Mouse (Mus musculus) kidney, embryonic 15.5 days (tissue): ENCODE data around the gene Rbm3. TPM values are rescaled to one million over a fixed set of nuclear protein-coding genes. Genes with fewer than 3 reads are reported as not detected.
"Not testable (repeated sequence)": the region's sequence is repeated elsewhere in the genome, so short reads cannot be mapped to it uniquely, and the experiment has no call there.

ENCODE experiments used
- ATAC-seq: fragments of 200-750 bp; cut with Nextera tagmentation; replicated peaks from 2 replicates; pipeline ENCODE4 v1.8.0; 2017; ENCODE audit warnings: moderate TSS enrichment; ENCODE audit not compliant: low FRiP score
- H3K27ac ChIP-seq: fragments of 300-500 bp; sonication (generic); 2 replicates; pipeline ENCODE4 v1.5.1; 2015; ENCODE audit warnings: mild to moderate bottlenecking, inconsistent platforms
- H3K27me3 ChIP-seq: fragments of 300-500 bp; sonication (generic); 2 replicates; pipeline ENCODE4 v1.6.1; 2015; ENCODE audit warnings: inconsistent platforms
- H3K36me3 ChIP-seq: fragments of 300-500 bp; sonication (generic); 2 replicates; pipeline ENCODE4 v1.6.1; 2015; ENCODE audit warnings: inconsistent platforms
- H3K4me1 ChIP-seq: fragments of 300-500 bp; sonication (generic); 2 replicates; pipeline ENCODE4 v1.6.1; 2015; ENCODE audit warnings: inconsistent platforms
- H3K4me2 ChIP-seq: fragments of 300-500 bp; sonication (generic); 2 replicates; pipeline ENCODE4 v1.6.1; 2015; ENCODE audit warnings: moderate library complexity, mild to moderate bottlenecking, inconsistent platforms
- H3K4me3 ChIP-seq: fragments of 300-500 bp; sonication (generic); replicated peaks from 2 replicates; pipeline ENCODE4 v1.5.1; 2015; ENCODE audit warnings: mild to moderate bottlenecking, inconsistent platforms
- H3K9ac ChIP-seq: fragments of 300-500 bp; sonication (generic); 2 replicates; pipeline ENCODE4 v1.6.1; 2015; ENCODE audit warnings: mild to moderate bottlenecking, inconsistent platforms
- H3K9me3 ChIP-seq: fragments of 300-500 bp; sonication (generic); replicated peaks from 2 replicates; pipeline ENCODE4 v1.6.1; 2016; ENCODE audit warnings: inconsistent platforms
- WGBS: fragments of 180-500 bp; shearing (Covaris S2); methylation state at CpG from one replicate; pipeline ENCODE4 v1.1.7; 2015; ENCODE audit warnings: mixed read lengths; 5-methylcytosine and 5-hydroxymethylcytosine counted together
- polyA plus RNA-seq: library from polyadenylated mRNA; unstranded; fragments of >200 nt; fragmentation: Nextera tagmentation; extraction: Ambion mirVana; gene quantifications from 2 replicates; pipeline ENCODE4 v1.2.1, GENCODE M21; 2015

Rbm3 gene
- polyA plus RNA-seq, 1 experiment from 2014 or later: 490 TPM

DNA sequence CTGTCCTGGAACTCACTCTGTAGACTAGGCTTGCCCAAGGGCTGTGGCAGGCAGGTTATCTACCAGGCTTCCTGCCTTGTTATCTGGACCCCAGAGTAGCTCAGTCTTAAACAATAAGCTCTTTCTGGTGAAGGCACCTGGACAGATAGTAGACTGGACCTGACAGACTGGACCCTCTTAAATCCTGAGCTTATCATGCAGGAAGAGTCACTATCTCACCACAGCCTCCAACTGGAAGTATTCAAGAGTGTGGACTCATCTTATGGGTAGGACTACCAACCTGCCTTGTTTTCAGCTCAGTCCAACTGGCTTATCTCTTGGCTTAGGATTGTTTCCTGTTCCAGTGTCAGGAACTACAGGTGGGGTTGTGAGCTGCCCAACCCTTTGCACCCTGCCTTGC, 28.4 kb downstream of the Rbm3 start:
- Histone ChIP-seq H3K27ac (no peak overlapping the region), H3K4me1 (no peaks in the 10 kb centered on the region), H3K9me3 (no peaks in the 10 kb centered on the region), H3K36me3 (no peaks in the 10 kb centered on the region), H3K4me3 (no peak overlapping the region), H3K27me3 (no peaks in the 10 kb centered on the region), H3K9ac (no peak overlapping the region), H3K4me2 (no peak overlapping the region)
- no peak for ATAC-seq

DNA sequence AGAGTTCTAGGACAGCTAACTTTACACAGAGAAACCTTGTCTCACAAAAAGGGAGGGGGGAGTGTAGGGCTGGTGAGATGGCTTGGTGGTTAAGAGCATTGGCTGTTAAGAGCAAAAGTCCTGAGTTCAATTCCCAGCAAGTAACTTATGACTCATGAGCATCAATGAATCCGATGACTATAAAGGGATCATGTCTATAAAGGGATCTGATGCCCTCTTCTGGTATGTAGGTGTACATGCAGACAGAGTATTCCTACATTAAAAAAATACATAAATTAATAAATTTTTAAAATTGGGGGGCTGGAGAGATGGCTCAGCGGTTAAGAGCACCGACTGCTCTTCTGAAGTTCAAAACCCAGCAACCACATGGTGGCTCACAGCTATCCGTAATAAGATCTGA, 30.4 kb downstream of the Rbm3 start:
- no peak overlapping the region for H3K27ac ChIP-seq
- ATAC-seq: no peak
- H3K4me3 ChIP-seq: no peak overlapping the region
- no peaks in the 10 kb centered on the region for H3K9me3 ChIP-seq
- no peaks in the 10 kb centered on the region for H3K36me3 ChIP-seq
- 76% methylated on average over 4 of the region's 4 CpGs for WGBS
- H3K9ac ChIP-seq: no peak overlapping the region
- no peaks in the 10 kb centered on the region for H3K27me3 ChIP-seq
- H3K4me2 ChIP-seq: no peak overlapping the region
- no peaks in the 10 kb centered on the region for H3K4me1 ChIP-seq

DNA sequence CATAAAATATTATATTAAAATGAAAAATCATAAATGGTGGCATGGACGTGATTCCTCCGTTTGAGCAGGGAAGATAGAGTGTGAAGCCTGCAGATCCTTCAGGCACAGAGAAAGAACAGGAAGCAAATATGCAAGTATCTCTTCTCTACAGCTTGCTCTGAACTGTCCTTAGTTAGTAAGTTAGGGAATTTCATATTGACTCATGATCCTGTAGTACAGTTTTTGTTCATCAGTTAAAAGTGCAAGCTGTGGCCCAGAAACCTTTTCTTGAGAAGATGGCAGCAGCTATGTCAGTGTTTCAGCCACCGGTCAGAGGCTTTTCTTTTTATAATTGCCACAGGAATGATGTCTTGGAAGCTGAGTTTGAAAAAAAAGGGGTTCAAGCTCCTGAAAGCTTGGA, 40.7 kb downstream of the Rbm3 start:
- no peak overlapping the region for H3K4me2 ChIP-seq
- no peak overlapping the region for H3K4me3 ChIP-seq
- ATAC-seq: no peak
- H3K4me1 ChIP-seq: no peaks in the 10 kb centered on the region
- 92% methylated on average over 3 of the region's 3 CpGs for WGBS
- no peaks in the 10 kb centered on the region for H3K9me3 ChIP-seq
- H3K36me3 ChIP-seq: no peaks in the 10 kb centered on the region
- no peak overlapping the region for H3K27ac ChIP-seq
- H3K27me3 ChIP-seq: no peaks in the 10 kb centered on the region
- H3K9ac ChIP-seq: no peak overlapping the region

DNA sequence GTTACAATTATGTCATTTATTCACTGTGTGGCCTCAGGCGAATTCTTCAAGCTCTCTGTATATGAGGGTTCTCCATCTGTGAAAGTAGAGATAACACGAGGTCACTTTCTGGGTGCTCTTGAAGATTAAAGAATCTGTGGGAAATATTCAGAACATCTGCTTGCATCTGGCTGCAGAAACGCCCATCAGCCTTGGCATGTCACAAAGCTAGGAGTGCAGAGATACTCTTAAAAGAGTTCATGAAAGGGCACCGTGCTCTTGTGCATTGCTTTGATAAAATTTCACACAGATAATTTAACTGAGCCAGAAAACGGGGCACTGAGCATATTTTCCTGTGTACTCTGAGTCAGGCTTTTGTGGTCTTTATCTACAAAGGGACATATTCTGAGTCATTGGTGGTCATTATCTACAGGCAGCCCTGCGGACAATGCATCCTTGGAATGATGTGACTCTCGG, 43.4 kb downstream of the Rbm3 start:
- H3K36me3 ChIP-seq: no peaks in the 10 kb centered on the region
- H3K4me2 ChIP-seq: no peak overlapping the region
- 66% methylated on average over 7 of the region's 7 CpGs for WGBS
- no peak overlapping the region for H3K27ac ChIP-seq
- no peaks in the 10 kb centered on the region for H3K9me3 ChIP-seq
- H3K27me3 ChIP-seq: no peaks in the 10 kb centered on the region
- no peak overlapping the region for H3K9ac ChIP-seq
- ATAC-seq: no peak
- no peaks in the 10 kb centered on the region for H3K4me1 ChIP-seq
- H3K4me3 ChIP-seq: no peak overlapping the region

DNA sequence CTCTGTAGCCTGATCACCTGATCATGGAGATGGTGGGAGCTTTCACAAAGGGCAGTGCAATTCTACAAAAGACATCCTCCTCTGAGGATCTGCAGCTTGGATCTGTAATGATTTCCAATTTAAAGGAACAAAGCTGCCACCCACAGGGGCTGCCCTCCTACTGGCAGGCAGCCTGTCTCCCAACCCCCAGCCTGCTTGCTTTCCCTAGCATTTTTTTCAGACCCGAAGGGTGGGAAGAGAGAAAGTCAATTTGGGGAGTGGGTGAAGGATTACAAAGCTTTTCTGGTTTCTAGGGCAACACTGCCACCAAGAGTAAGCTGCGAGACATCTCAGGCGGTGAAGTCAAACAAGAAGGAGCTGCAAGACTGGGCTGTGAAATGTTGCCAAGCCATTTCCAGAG, 44.7 kb downstream of the Rbm3 start:
- no peaks in the 10 kb centered on the region for H3K36me3 ChIP-seq
- 28% methylated on average over 3 of the region's 3 CpGs for WGBS
- no peak overlapping the region for H3K27ac ChIP-seq
- no peak overlapping the region for H3K9ac ChIP-seq
- H3K27me3 ChIP-seq: no peaks in the 10 kb centered on the region
- no peak for ATAC-seq
- H3K4me3 ChIP-seq: no peak overlapping the region
- no peak overlapping the region for H3K4me2 ChIP-seq
- no peaks in the 10 kb centered on the region for H3K9me3 ChIP-seq
- H3K4me1 ChIP-seq: no peaks in the 10 kb centered on the region

DNA sequence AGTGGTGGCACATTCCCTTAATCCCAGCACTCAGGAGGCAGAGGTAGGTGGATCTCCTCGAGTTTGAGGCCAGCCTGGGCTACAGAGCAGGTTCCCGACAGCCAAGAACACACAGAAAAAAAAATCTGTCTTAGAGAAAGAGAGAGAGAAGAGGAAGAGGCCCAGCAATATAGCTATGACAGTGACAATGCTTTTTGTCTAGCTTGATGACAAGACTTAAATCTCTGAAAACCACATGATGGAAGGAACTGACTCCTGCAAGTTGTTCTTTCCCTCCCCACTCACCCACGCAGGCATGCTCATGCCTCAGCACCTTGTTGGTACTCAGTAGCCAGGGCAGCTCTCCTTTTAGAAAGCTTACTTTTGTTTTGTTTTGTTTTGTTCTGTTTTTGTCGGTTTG, 46.2 kb downstream of the Rbm3 start:
- ATAC-seq: no peak
- H3K4me2 ChIP-seq: no peak overlapping the region
- H3K27ac ChIP-seq: no peak overlapping the region
- no peaks in the 10 kb centered on the region for H3K36me3 ChIP-seq
- H3K9me3 ChIP-seq: no peaks in the 10 kb centered on the region
- no peak overlapping the region for H3K4me3 ChIP-seq
- no peaks in the 10 kb centered on the region for H3K27me3 ChIP-seq
- WGBS: 67% methylated on average over 4 of the region's 4 CpGs
- H3K9ac ChIP-seq: no peak overlapping the region
- no peaks in the 10 kb centered on the region for H3K4me1 ChIP-seq

DNA sequence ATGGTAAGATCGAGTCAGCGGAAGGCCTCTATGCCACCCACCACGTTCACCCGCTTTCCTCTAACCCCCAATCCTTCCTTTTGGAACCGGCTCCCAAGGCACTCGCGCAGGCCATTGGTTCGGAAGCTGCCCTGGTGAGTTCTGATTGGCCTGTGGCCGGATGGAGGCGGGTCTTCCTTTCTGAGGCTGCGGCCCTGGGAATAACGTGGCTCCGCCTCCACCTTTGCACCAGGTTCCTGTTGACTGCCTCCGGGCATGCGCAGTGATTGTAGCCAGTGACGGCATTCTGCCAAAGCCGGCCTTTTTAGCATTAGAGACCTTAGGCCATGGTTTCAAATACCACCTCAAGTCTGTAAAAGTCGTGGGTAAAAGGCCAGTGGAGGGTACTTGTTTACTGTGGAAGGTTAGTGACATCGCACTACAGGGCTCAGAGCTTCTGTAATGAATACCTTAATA, 48.9 kb downstream of the Rbm3 start:
- H3K9me3 ChIP-seq: no peaks in the 10 kb centered on the region
- H3K4me3 ChIP-seq: peak overlapping the region; percentile 31
- no peaks in the 10 kb centered on the region for H3K36me3 ChIP-seq
- peak; percentile 96 for ATAC-seq
- H3K4me2 ChIP-seq: peak overlapping the region; percentile 46
- H3K4me1 ChIP-seq: no peaks in the 10 kb centered on the region
- no peak overlapping the region for H3K9ac ChIP-seq
- H3K27me3 ChIP-seq: no peaks in the 10 kb centered on the region
- 16% methylated on average over 18 of the region's 19 CpGs for WGBS
- H3K27ac ChIP-seq: peak overlapping the region; percentile 71

DNA sequence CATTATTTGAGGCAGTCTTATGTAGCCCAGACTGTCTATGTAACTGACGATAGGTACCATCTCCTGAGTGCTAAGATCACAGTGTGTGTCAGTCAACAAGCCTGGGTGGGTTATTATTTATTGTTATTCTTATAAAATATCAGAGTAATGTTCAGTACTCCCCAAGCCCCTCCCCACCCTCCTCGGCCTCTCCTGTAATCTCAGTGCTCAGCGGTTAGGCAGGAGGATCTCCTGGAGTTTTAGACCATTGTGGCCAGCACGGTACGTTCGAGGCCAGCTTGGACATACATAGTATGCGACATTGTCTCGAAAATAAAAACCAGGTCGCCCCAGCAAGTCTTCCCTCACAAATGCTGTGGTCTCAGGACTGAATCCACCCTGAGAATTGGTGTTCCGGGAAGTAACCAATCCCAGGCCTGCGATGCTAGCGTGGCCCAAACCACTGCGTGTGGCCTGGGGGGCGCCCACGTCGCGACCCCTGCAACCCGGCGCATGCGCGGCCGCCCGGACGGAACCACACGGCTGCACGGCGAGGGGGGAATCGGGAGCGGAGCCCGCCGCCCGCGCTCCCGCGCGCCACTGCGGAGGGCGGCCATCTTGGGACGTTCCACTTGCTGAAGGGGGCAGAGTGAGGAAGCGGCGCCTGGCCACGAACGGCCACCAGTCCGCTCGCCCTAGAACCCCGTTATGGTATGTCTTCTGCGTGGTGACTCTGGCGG, 49.5 kb downstream of the Rbm3 start:
- Histone ChIP-seq H3K4me2 (peak overlapping the region; percentile 49), H3K27ac (0 out of 2 replicates have a peak overlapping the region, but pooled peaks have one; percentile 27), H3K4me3 (peak overlapping the region; percentile 35)
- ATAC-seq: peak; percentile 93
- H3K9me3 ChIP-seq, H3K9ac ChIP-seq, H3K36me3 ChIP-seq, H3K27me3 ChIP-seq, H3K4me1 ChIP-seq: not testable (repeated sequence)
- 5% methylated on average over 33 of the region's 48 CpGs for WGBS

DNA sequence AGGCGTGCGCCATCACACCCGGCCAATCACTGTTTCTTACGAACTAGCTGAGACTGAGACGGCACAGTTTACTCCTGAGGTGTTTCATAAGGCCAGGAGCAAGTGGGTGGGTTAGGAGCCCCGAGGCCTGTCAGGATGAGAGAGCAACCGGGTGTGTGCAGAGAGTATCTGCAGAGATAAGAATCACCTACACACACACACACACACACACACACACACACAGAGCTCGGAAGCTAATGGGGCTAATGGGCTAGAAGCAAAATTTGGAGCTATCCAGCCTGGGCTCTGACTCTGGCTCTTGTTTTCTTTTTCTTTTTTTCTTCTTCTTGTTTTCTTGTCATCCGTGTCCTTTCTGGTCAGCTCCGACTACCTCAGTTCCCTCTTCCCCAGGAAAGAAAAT, 50.1 kb downstream of the Rbm3 start:
- Histone ChIP-seq H3K4me2 (peak overlapping the region; percentile 49), H3K9me3 (no peaks in the 10 kb centered on the region), H3K27me3 (no peaks in the 10 kb centered on the region), H3K9ac (no peak overlapping the region), H3K27ac (no peak overlapping the region), H3K4me1 (no peaks in the 10 kb centered on the region), H3K36me3 (no peaks in the 10 kb centered on the region), H3K4me3 (peak overlapping the region; percentile 35)
- WGBS: 72% methylated on average over 10 of the region's 10 CpGs
- no peak for ATAC-seq

DNA sequence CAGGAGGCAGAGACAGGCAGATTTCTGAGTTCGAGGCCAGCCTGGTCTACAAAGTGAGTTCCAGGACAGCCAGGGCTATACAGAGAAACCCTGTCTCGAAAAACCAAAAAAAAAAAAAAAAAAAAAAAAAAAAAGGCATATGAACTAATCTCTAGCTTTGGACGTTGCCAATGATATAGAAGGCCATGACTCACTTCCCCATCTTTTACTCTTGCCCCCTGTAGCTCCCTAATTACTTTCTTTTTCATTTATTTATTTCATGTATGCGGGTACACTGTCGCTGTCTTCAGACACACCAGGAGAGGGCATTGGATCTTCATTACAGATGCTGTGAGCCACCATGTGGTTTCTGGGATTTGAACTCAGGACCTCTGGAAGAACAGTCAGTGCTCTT, 54.7 kb downstream of the Rbm3 start:
- not testable (repeated sequence) for H3K9me3 ChIP-seq, H3K36me3 ChIP-seq, H3K4me3 ChIP-seq, H3K27me3 ChIP-seq, H3K4me2 ChIP-seq, ATAC-seq, H3K9ac ChIP-seq, H3K4me1 ChIP-seq, H3K27ac ChIP-seq
- WGBS: 78% methylated on average over 5 of the region's 5 CpGs

DNA sequence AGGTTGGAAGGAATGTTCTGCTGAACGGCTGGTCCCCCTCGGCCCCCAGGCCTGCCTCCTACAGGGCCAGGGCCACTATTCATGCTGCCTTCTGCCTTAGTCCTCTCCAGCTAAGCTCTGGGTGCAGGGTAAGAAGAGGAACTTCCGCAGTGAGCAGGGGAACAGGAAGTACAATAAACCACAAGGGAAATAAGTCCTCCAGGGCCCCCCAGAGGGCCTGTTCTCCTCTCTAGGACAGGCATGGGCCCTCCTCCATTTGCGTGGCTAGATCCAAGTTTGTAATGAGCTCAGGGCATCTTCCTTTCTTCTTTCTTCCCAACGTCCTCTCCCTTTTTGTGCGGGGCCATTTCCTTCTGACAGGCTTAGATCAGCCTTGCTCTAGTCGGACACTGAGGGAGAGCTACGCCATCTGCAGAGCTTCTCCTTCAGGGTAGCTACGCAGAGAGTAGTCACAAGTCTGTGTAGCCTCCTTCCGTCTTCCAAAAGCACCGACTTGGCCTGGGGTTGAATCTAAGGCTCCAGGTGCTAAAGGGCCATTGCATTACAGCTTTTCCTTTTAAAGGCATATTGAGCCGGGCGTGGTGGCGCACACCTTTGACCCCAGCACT, 55.2 kb downstream of the Rbm3 start, which contains the start of gene Was:
Was (minus strand) TSS at position 153 of the 608 bp plus-strand sequence.
- 0 out of 2 replicates have a peak within 1 kb of the TSS, but pooled peaks have one; percentile 13 for H3K27ac ChIP-seq
- H3K9ac ChIP-seq: no peak within 1 kb of the TSS
- 83% methylated on average over 14 of the region's 14 CpGs for WGBS
- H3K4me1 ChIP-seq: no peaks in the 10 kb centered on the region
- no peak for ATAC-seq
- H3K4me2 ChIP-seq: no peak within 1 kb of the TSS
- no peaks in the 10 kb centered on the region for H3K36me3 ChIP-seq
- H3K27me3 ChIP-seq: no peaks in the 10 kb centered on the region
- no peak within 1 kb of the TSS for H3K4me3 ChIP-seq
- H3K9me3 ChIP-seq: no peaks in the 10 kb centered on the region

DNA sequence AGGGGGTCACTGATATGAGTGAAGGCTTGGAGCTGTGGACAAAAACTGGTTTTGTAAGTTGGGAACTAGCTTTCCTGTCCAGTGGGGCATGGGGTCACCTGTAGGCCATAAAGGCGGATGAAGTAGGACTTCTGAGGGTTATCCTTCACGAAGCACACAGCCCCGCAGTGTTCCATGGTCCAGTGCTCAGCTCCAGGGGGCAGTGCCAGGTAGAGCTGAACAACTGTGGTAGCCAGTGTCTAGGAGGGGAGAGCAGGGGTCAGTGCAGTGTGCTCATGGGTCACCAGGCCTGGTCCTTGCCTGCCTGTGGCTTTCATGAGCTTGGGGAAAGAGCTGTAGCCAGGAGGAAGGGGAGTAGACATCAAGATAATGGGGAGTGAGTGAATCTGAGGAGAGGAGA, 55.9 kb downstream of the Rbm3 start:
- Histone ChIP-seq H3K4me1 (no peaks in the 10 kb centered on the region), H3K27ac (0 out of 2 replicates have a peak overlapping the region, but pooled peaks have one; percentile 13), H3K9me3 (no peaks in the 10 kb centered on the region), H3K4me3 (no peak overlapping the region), H3K9ac (no peak overlapping the region), H3K4me2 (no peak overlapping the region), H3K27me3 (no peaks in the 10 kb centered on the region), H3K36me3 (no peaks in the 10 kb centered on the region)
- 56% methylated on average over 3 of the region's 3 CpGs for WGBS
- peak; percentile 77; the same call in 1 of the 2 replicates for ATAC-seq
